Mouse (Mus musculus) gastrocnemius, adult 2 months (tissue): Measurements from ENCODE around the gene Atp2a1. TPM values are rescaled to one million over a fixed set of nuclear protein-coding genes. Genes with fewer than 3 reads are reported as not detected.

Source experiments
- DNase-seq: peaks from one replicate; pipeline ENCODE4 v3.0.0; 2022
- H3K27ac ChIP-seq: fragments of 200-600 bp; 2 replicates; pipeline ENCODE4 v1.8.1; 2022; ENCODE audit warnings: mild to moderate bottlenecking
- H3K4me3 ChIP-seq: fragments of 200-600 bp; 2 replicates; pipeline ENCODE4 v1.8.1; 2022; ENCODE audit warnings: mild to moderate bottlenecking, moderate library complexity
- CTCF ChIP-seq: fragments of 200-600 bp; IDR thresholded peaks from 2 replicates; pipeline ENCODE4 v1.8.1; 2022; ENCODE audit warnings: antibody characterized with exemption, mild to moderate bottlenecking, moderate library complexity
- intact Hi-C: fragments of 180-260 bp; cut with DNase I; formaldehyde crosslinking; loops from one replicate; pipeline ENCODE4 v1.15.1; 2025
- total RNA-seq, 2 experiments: library from RNA; stranded (reverse); gene quantifications; 2 replicates each; pipeline ENCODE4 v1.2.3; 2021

Atp2a1 gene
- total RNA-seq, 2 experiments from 2014 or later, result 21,521 to 26,495 TPM

- TF ChIP-seq CTCF, result no peak
- H3K4me3 ChIP-seq, result no peak overlapping the region
Measured at GRCm38 (mm10) chr7:126445104-126445815, 17.6 kb downstream of the Atp2a1 start.

GRCm38 (mm10) chr7:126444536-126444935, 18.4 kb downstream of the Atp2a1 start:
- intact Hi-C loops, result no loop called here
- DNase-seq, result peak; percentile 81
- Histone ChIP-seq H3K4me3 (no peak overlapping the region), H3K27ac (peak overlapping the region; percentile 65)
- no peak for TF ChIP-seq CTCF

More at GRCm38 (mm10) chr7:126445104-126445815, 17.6 kb downstream of the Atp2a1 start:
- H3K27ac ChIP-seq, result peak overlapping the region; percentile 65
- intact Hi-C loops, result no loop called here
- DNase-seq, result peak; percentile 64

- Histone ChIP-seq H3K4me3 (no peak overlapping the region), H3K27ac (peak overlapping the region; percentile 65; the same call in 1 of the 2 replicates)
- DNase-seq, result peak; percentile 64
- intact Hi-C loops, result no loop called here
- TF ChIP-seq CTCF, result no peak
Measured at GRCm38 (mm10) chr7:126443997-126444396, 18.9 kb downstream of the Atp2a1 start.

GRCm38 (mm10) chr7:126440134-126440533, 22.8 kb downstream of the Atp2a1 start:
- no peak for TF ChIP-seq CTCF
- Histone ChIP-seq H3K27ac (no peak overlapping the region), H3K4me3 (no peak overlapping the region)
- peak; percentile 65 for DNase-seq
- intact Hi-C loops, result no loop called here

- Histone ChIP-seq H3K27ac (no peak overlapping the region), H3K4me3 (no peak overlapping the region)
- intact Hi-C loops, result loop anchor here (10.0 kb wide), 1 partner anchor 338 kb away; the partner anchor contains the start of gene Ypel3
- DNase-seq, result peak; percentile 81
- TF ChIP-seq CTCF, result peak; percentile 94
Measured at GRCm38 (mm10) chr7:126436851-126437250, 26.1 kb downstream of the Atp2a1 start.

GRCm38 (mm10) chr7:126435801-126436200, 27.1 kb downstream of the Atp2a1 start:
- Histone ChIP-seq H3K27ac (no peak overlapping the region), H3K4me3 (no peak overlapping the region)
- TF ChIP-seq CTCF, result no peak
- intact Hi-C loops, result loop anchor here (10.0 kb wide), 1 partner anchor 339 kb away; the partner anchor contains the start of gene Ypel3
- no peak for DNase-seq

- TF ChIP-seq CTCF, result no peak
- intact Hi-C loops, result loop anchor here (5.0 to 10.0 kb wide), 2 partner anchors 38 to 340 kb away; partner anchors contain the start of gene Ypel3
- no peak overlapping the region for H3K4me3 ChIP-seq
- DNase-seq, result no peak
- H3K27ac ChIP-seq, result no peak overlapping the region
Measured at GRCm38 (mm10) chr7:126434726-126435125, 28.2 kb downstream of the Atp2a1 start.

GRCm38 (mm10) chr7:126430167-126430566, 32.7 kb downstream of the Atp2a1 start:
- intact Hi-C loops, result loop anchor here (5.0 to 10.0 kb wide), 2 partner anchors 42 to 345 kb away; partner anchors contain the start of gene Ypel3
- no peak for TF ChIP-seq CTCF
- no peak overlapping the region; the same call in 1 of the 2 replicates for H3K27ac ChIP-seq
- DNase-seq, result no peak
- H3K4me3 ChIP-seq, result peak overlapping the region; percentile 82

- peak; percentile 61 for DNase-seq
- Histone ChIP-seq H3K27ac (peak overlapping the region; percentile 94), H3K4me3 (peak overlapping the region; percentile 82)
- no peak for TF ChIP-seq CTCF
- intact Hi-C loops, result no loop called here
Measured at GRCm38 (mm10) chr7:126429503-126429898, 33.4 kb downstream of the Atp2a1 start.

- no peak for TF ChIP-seq CTCF
- H3K4me3 ChIP-seq, result peak within 1 kb of the TSS; percentile 82
- H3K27ac ChIP-seq, result peak within 1 kb of the TSS; percentile 94
- peak; percentile 97 for DNase-seq
- intact Hi-C loops, result no loop called here
Measured at GRCm38 (mm10) chr7:126428631-126429502, 34.0 kb downstream of the Atp2a1 start, which contains the start of gene Rabep2. Gene Rabep2 (plus strand): TSS chr7:126428759.

GRCm38 (mm10) chr7:126428154-126428553, 34.8 kb downstream of the Atp2a1 start:
- TF ChIP-seq CTCF, result no peak
- peak overlapping the region; percentile 94 for H3K27ac ChIP-seq
- no peak for DNase-seq
- peak overlapping the region; percentile 82 for H3K4me3 ChIP-seq
- intact Hi-C loops, result no loop called here

- DNase-seq, result no peak
- Histone ChIP-seq H3K27ac (no peak overlapping the region), H3K4me3 (no peak overlapping the region)
- intact Hi-C loops, result loop anchor here (2.0 kb wide), 1 partner anchor 29 kb away; no protein-coding TSS in a partner anchor
- no peak for TF ChIP-seq CTCF
Measured at GRCm38 (mm10) chr7:126427323-126427860, 35.5 kb downstream of the Atp2a1 start.
